Mouse (Mus musculus) common myeloid progenitor, adult 5-6 weeks (primary cell): ENCODE data around the gene Rab3gap2. TPM values are rescaled to one million over a fixed set of nuclear protein-coding genes. Genes with fewer than 3 reads are reported as not detected.

Experiments
- ATAC-seq: replicated peaks from 2 replicates; pipeline ENCODE4 v1.8.0; 2016; ENCODE audit warnings: low read depth, mild to moderate bottlenecking, moderate TSS enrichment, inconsistent platforms; ENCODE audit not compliant: poor library complexity, severe bottlenecking
- total RNA-seq: library from RNA; stranded (forward); fragments of 200-1000, 187-1606 nt; gene quantifications from 2 replicates; pipeline ENCODE4 v1.2.3, GENCODE M21; 2017

The Rab3gap2 gene
- total RNA-seq, 1 experiment from 2014 or later, result 43.5 TPM

DNA sequence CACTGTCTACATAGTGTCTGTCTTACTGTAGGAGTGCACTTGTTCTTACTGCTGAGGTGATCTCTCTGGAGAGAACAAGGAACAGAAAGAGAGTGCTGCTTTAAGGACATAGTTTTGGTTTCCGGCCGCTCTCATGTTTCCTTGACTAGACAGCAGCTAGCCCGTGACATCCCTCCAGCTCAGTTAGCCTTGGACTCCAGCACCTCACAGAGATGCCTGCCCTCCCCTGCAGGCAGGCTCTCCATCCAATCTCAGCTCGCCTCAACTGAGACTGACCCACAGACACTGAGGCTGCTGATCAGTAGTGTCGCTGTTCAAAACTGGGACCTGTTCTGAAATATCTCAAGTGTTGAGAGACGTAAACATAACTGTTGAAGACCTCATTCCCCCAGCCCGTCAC, 72.1 kb downstream of the Rab3gap2 start:
- no peak for ATAC-seq

DNA sequence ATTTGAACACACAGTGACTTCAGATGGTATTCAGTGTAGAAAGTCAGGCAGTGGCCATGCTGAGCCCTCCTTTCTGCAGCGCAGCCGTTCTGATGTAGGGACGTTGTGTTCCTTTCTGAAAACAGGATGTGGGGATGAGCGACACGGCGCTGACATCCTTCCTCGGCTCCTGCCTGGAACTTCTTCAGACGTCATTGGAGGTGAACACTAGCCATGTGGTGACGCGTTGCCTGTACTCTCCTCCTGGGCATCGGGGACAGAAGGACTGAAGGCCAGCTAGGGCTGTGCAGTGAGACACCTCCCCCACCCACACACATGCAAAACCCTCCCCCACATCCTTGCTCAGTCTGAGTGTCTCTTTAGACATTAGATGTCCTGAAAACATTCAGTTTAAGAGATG, 73.1 kb downstream of the Rab3gap2 start:
- ATAC-seq, result no peak

DNA sequence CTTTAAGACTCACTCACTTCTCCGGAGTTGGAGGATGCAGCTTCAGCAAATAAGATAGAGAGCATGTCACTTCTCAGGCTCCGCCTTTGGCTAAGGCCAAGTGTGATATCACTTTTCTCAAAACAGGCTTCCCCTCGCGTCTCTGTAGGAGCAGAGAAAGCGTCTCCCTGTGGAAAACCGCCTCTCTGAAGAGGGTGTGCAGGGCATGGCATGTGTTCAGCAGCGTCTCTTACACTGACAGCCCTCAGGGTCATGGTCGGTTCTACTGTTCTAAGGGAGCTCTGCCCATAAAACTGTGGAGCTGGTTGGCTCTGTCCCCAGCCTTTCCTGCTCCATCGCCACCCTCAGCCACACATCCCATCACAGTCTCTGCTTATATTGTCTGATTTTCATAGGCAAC, 75.4 kb downstream of the Rab3gap2 start:
- no peak for ATAC-seq

DNA sequence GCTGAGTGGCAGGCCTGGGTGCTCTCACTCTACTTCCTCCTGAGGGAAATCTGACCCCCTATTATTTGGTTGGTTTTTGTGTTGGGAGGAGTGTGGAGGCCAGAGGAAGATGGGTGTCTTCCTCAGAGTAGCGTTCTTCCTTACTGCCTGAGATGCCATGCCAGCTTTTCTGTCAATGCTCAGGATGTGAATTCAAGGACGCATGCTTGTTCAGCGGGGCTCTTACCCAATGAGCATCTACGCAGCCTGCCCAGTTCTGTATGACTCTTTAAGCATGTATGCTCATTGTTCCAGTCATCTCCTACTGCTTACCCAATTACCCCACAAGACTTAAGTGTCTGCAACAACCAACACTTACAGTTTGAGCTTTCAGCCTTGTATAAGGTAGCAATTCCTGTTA, 76.7 kb downstream of the Rab3gap2 start:
- no peak for ATAC-seq

DNA sequence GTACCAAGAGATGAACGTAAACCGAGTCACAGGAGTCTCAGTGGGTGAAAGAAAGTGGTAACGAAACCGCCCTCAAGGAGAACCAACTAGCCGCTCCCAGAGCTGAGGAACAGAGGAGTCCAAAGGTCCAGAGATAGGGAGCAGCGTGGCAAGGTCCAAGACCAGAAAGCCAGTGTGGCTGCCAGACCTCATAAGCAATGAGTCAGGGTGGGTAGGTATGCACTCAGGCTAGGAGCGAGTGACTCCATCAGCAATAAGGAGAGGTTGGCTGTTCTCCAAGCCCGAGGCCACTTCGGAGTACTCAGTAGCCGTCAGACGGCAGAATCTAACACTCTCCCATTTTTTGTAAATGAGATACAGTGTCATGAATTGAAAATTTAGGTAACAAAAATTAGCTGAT, 78.9 kb downstream of the Rab3gap2 start:
- ATAC-seq, result no peak

DNA sequence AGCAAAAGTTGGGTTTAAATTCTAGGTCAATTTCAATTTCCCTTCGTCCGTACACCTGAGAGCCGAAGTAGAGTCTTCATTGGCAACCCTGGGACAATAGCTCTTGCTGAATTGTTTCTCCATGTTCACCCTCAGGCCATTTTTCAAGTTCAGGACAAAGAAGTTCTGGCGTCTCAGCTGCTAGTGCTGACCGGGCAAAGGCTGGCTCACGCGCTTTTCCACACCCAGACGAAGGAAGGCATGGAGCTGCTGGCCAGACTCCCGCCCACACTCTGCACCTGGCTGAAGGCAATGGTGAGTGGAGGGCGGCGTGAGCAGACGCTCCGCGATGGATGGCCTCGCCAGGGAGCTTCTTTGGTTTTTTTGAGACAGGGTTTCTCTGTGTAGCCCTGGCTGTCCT, 79.3 kb downstream of the Rab3gap2 start:
- ATAC-seq, result no peak

DNA sequence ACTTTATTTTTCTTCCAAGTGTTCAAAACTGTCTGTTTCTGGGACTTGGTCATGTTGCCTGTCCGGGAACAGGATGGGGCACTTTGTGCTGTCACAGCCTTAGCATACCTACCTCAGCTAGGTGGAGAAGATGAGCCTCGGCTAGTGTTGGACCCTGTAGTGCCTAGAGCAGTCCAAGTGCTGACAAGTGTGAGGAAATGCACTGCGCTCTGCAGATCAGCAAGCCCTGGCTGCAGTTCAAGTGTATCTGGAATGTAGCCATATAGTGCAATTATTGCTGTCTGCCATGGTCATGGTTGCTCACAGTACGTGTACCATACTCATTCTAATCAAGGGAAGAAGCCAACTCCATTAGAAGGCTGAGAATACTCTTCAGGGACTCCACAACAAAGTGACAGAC, 80.8 kb downstream of the Rab3gap2 start:
- ATAC-seq, result no peak

DNA sequence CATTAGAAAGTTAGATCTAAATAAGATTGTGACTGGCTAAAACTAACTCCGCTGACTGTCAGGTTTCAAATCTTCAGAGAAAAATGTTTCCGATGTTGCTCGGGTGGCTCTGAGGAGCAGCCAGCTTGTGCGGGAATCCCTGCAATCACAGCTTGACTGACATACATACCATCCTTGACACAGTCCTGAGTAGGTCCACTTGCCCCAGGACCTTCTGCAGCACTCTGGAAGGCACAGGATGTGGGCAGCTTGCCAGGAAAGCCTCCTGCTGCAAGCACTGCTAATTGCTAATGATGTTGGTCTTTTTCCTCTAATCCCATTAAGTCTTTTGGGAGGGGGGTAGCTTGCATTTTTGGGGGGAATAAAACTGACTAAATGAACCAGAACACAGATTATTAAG, 81.3 kb downstream of the Rab3gap2 start:
- ATAC-seq, result no peak

DNA sequence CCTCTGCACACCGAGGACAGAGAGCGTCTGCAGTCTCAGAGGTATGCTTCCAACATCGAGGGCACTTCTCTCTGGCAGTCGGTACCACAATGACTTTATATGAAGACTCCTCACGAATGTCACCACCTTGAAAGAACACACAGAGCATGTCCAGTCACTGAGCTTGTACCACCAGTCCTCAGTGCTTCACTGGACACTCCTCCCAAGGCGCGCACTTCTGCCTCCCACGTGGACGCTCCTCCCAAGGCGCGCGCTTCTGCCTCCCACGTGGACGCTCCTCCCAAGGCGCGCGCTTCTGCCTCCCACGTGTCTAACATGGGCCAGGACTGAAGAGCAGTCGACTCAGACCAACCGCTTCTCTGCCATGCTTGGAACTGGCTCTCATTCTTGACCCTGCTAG, 83.1 kb downstream of the Rab3gap2 start:
- no peak for ATAC-seq

DNA sequence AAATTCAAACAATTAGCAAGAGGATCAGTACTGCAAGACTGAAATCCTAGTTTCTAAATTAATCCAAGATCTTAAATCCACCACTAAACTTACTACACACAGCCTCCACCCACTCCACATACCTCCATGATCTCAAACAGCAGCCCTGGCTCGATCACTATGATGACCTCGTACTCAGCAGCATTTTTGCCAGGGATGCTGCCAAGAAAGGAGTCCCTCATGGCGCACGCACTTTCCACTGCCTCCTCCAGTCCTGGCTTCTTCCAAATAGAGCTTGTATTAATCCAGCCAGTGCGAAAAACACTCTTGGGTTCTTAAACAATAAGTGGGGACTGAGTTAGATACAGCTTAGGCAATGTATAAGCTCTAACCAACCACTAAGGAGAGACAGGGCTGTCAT, 85.3 kb downstream of the Rab3gap2 start:
- no peak for ATAC-seq

DNA sequence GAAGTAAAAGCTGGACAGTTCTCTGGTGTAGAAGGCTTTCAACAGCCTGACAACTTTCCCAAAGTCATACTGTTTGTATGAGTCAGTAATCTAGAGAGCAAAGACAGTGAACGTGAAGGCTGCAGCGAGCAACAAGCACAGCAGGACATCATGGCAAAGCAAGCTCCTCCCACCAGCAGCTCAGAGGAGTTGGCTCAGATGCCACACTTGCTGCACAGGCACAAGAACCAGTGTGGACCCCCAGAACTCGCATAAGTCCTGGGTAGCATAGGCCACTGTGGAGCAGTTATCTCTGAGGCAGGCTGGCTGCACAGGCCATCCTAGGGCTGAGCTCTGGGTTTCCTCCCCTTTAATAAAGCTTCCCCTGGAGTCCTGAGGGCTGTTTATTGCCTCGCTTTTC, 87.4 kb downstream of the Rab3gap2 start:
- no peak for ATAC-seq

DNA sequence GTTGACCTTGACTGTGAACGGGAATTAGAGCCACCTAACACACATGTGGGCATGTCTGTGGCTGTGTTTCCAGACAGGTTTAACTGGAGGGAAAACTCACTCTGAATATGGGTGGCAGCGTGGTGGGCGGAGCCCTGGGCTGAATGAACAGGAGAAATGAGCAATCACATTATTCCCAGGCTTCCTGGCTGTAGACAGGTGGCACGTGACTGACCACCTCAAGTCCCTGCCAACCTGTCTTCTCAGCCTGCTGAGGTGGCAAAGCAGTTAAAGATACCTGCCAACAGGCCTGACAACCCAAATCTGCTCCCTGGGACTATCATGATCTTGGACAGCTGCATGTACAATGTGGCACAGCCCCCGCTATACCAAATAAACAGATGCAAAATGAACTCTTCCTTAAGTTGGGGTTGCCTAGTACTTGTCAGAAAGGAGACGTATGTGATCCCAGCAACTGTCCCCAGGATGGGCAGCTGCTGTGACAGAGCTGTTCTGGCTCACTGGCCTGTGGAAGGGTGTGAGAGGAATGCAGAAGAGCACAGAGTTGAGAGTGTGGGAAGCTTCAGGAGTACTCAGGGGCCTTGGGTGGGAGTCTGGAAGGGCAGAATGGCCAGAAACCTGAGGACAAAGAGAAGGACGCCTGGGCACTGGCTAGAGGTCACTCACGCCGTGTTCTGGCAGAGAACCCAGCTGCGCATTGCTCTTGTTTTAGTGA, 88.9 kb downstream of the Rab3gap2 start:
- ATAC-seq, result no peak

DNA sequence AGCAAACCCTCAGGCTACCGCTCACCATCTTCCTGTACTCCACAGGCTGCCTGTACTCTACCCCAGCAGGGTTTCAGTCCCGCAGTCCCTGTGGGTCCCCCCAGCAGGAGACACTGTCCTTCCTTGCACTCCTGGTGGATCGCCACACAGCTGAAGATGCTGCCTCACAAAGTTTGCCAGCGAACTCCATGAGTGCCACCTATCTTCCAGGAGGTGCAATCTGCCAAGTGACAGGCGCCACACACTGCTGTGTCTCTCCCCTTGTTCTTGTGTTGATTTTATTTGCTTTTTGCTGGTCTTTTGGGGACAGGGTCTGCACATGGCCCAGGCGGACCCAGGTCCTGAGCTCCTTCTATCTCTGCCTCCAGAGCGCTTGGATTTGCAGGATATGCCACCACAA, 92.9 kb downstream of the Rab3gap2 start:
- ATAC-seq, result no peak

DNA sequence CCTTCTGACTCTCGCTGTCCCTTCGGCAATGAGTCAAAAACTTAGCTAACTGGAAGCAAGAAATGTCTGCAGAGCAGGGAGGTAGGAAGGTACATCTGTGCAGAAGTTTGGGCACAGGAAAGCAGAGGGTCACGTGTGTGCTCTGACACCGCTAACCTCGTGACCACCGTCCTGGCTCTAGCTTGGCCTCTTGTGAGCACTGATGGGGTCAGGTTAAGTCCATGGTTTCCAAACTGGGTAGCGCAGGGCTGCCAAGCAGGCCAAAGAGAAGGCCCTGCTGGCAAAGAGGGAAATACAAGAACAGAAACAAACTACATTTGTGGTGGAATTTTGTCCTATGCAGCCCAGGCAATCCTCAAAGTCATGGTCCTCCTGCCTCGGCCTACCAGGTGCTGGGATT, 94.6 kb downstream of the Rab3gap2 start:
- ATAC-seq, result no peak

DNA sequence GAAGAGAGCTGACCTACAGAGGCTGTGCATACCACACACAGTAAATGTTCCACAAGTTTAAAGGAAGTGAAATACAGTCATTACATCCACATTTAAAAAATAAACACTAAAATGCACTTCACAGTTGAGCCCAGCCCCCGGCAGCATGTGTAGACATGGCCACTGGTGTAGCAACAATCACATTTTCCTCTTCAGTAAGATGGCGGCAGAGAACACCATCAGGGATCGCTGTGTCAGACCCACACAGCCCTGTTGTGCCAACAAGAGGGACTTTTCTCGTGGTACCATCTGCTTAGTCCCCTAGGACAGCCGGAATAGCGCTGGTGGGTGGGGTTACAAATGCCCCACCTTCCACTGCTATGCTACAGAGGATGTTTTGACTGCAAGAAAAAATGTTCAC, 98.9 kb downstream of the Rab3gap2 start:
- ATAC-seq, result no peak

DNA sequence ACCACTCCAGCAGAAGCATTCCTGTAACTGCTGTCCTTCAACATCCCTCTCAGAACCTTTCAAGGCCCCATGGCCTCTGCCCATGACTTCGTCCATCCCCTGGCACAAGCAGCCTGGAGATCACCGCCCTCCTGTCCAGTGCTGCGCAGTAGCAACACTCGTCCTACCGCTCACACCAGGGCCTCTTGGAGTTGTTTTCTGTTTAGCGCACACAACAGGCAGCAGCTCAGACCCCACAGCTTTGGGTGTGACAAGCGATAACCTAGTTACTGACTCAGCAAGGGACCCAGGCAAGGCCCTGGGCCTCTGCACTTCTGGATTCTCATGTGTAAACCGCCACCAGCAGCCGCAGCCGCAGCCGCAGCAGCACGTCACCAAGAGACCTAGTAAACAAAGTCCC, 102.9 kb downstream of the Rab3gap2 start:
- no peak for ATAC-seq

DNA sequence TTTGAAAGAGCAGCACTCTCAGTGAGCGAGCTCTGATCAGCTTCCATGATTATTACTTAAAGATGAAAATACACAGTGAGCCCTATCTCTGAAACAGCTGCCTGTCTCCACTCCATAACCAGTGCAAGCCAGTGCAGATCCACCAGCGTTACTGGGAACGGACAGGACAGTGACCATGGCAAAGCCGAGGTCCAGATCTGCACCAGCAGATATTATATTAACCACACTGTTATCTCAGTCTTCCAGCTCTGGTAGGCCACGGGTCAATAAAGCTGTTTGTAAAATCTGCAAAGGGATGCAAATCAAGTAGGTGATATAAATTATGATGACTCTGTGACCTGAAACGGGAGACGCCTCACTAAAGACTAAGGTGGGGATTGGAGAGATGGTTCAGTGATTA, 103.7 kb downstream of the Rab3gap2 start:
- no peak for ATAC-seq

DNA sequence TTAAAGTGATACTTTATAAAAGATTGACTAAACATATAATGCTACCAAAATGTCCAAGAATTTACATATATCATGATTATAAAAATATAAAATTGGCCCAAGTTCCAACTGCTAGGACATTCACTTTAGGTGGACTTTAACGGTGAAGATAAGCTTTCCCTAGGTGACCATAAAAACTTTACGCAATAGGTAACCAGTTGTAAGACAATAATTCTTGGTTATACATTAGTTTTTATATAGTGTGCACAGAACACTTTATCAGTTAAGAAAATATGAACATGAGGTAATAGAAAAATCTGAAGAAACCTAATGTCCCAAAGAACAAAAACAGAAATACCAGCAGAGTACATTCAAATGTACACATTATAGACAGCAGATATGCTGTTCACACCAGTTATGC, 104.4 kb downstream of the Rab3gap2 start:
- ATAC-seq, result no peak

DNA sequence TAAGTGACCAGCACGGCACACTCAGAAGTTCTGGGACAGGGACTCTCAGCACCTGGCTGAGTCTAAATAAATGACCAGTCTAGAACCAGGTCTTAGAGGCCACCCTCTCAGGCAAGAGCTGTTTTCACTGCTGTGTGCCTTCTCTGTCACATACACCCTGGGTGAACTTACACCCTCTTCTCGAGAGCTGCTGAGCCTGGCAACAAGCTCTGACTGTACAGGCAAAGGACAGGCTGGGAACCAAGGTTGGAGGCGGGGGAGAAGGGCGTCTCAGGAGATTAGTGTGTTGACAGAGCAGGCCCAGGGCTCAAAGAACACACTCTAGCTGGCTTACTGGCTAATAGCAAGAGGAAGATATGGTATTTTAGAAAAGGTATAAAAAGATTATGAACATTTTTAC, 105.0 kb downstream of the Rab3gap2 start:
- no peak for ATAC-seq

DNA sequence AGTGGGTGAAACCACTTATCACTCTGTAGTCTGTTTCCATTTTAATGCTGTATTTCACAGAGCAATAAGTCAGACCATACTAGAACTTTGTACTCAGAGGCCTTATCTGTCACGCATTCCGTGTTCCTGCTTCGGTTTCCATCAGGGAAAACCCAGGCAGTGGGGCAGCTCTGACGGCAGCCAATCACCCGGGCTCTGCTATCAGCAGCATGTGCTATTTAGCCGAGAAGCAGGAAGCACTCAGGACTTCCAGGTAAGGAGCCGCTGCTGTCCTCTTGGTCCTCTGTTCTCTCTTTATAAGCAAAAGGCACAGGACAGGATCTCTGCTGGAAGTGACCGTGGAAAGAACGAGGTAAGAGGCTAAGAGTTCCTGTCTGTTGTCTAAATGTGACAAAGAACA, 108.0 kb downstream of the Rab3gap2 start:
- no peak for ATAC-seq

DNA sequence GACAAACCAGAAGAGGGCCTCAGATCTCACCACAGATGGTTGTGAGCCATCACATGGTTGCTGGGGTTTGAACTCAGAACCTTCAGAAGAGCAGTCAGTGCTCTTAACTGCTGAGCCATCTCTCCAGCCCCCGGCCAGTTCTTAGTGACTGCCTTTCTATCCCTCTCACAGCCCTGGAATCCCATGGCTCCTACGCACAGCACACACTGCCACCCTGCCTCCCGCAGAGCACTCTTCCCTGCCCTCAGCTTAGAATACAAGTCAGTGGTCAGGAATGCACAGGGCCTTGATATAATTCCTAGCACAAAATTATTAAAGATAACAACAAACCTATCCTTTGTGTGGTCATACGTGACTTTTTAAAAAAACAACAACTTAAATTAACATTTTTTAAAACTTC, 110.6 kb downstream of the Rab3gap2 start:
- no peak for ATAC-seq

DNA sequence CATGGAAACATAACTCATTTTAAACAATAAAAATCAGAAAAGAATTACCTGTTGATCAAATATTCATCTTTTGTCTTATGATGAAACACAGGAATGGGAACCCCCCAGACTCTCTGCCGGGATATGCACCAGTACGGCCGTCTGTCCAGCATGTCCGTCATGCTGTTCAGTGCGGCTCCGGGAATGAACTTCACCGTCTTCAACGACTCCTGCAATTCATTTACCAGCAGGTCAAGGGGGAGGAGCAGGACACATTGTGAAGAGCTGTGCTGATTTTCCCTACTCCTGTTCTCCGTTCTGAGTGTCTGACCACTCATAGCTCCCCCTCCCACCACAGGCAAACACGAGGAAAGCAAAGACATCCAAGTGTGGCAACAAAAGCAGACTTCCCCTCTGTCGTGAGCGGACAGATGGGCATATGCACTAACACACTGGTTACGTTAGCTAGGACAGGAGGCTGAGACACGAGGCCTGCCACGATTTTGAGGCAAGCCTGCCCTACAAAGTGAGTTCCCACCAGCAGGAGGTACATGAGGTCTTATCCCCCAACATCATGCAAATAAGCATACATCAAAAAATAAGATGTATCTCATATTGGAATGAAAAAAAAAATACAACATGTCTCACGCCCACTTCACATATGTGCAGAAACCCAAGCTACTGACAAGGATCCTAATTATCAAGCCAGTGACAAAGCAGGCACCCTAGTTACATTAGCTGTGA, 112.1 kb downstream of the Rab3gap2 start:
- ATAC-seq, result no peak
